Mouse (Mus musculus) spleen, postnatal 36 days (tissue): ENCODE measurements at regions not wholly inside any gene's neighbourhood (a gene's known extent, or its start where the extent isn't known, plus 50 kb on each side); places are given as distances from the start of the nearest gene placed in this dataset.
"Not testable (repeated sequence)": the region's sequence is repeated elsewhere in the genome, so short reads cannot be mapped to it uniquely, and the experiment has no call there.

Source experiments
- DNase-seq, 2 experiments: peaks; one replicate each; pipeline ENCODE4 v3.0.0; 2022; ENCODE audit warnings: low spot score in 2 of 2, mixed read lengths in 1 of 2

DNA sequence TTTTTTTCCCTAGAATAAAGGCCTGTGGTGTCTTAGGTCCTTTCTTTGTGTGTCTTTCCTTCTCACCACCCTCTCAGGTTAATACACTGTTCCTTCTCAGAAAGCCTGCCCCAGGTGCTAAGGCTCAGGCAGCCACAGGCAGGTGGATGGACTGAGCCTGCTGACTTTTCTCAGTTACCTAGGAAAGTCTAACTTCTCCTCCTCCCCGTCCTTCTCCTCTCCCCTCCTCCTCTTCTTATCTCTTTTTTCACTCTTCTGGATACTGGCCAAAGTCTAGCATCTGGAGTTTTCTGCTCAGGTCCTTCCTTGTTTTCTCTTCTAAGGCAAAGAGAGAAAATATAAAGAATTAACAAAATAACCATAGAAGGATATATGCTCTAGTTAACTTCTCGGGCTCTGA is 260.5 kb downstream of the Dad1 start:
- no peak for DNase-seq

DNA sequence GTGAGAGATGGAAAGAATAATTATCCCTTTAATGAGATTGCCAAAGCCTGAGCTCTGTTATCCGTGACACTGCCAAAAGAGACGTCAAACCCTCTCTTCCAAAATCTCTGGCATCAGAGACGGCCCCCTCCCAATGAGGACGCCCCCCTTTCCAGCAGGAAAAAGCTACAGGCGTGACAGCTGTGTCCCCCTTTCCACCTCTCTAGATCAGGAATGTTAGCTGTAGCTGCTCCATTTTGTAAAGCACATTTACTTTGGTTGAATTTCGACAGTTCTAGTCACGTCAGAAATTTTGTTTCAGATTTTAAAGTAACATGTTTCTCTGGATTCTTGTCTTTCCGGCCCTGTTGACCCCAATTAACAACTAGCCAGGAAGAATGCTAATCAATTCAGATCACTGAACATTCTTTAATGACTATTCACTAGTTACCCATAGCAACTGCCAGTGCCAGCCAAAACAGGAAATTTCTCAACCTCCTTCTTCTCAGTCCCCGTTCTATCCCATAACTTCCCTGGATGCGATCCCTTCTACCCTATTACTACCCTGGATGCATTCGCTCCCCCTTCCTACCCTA is 261.1 kb downstream of the Dad1 start:
- no peak for DNase-seq

DNA sequence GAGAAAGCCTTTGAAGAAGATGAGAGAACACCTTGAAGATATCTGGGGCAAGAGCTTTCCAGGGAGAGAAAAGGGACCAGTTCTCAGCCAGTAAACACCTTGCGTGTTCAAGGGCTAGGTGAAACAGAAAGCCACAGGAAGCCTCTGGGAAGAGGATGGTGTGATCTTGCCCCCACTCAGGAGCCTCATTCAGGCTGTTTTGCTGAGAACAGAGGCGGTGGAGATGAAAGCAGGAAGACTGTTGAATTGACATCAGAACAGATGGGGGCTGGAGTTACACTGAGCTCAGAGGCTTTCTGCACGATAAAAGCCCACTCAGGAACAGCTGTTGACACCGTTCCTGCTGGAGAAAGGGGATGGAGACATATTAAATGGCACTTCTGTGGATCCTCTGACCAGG is 262.5 kb downstream of the Dad1 start:
- no peak for DNase-seq

DNA sequence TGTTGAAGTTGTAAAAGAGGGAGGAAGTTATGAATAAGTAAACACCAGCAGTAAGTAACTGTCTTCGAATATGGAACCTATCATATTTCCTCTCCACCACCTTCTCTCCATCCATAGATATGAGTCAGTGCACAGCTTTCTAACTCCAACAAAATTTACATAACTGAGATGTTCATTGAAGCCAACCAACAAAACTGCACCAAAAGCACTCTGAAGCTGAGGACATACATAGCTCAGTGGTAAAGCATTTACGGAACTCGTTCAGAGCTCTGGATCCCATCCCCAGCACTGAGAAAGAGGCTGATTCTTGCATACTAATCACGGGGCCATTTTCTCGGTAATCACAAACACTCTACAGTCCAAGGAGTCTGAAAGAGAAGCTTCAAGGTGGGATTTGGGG is 273.1 kb downstream of the Dad1 start:
- no peak for DNase-seq

DNA sequence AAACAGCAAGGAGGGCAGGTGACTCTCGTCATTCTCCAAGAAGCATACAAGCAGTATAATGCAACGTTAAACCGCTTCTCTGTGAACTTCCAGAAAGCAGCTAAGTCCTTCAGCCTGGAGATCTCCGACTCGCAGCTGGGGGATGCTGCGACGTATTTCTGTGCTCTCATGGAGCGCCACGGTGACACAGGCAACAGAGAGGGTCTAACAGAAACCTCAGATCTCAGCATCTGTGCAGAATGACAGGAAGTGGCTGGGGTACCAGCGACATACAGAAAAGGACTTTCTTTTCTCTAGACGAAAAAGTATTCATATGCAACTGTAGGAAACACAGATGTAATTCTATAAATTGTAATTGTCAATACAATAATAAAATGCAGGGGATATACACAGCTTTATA is 292.5 kb downstream of the Dad1 start:
- DNase-seq, result not testable (repeated sequence)

DNA sequence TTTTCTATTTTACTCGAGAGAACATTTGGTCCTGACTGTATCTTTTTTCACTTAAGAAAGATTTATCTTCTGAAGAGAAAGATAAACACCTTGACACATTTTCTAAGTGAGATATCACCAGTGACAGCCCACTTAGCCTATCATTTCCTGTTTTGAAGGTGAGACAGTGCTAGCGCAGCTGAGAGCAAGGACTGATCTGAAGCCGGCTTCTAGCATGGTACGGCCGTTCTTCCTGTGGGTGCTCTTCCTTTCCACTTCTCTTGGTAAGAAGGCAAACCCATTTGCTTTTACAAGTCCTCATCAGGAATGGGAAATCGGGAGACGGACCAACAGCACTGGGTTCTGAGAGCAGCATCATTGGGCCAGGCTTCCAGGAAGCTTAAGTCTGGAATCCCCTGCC is 293.1 kb downstream of the Dad1 start:
- DNase-seq, result peak in 1 of 2 experiments; percentile 2

GRCm38 (mm10) chr14:53935791-53936231 is 318.1 kb downstream of the Dad1 start:
- DNase-seq, result peak; percentile 73 to 83

DNA sequence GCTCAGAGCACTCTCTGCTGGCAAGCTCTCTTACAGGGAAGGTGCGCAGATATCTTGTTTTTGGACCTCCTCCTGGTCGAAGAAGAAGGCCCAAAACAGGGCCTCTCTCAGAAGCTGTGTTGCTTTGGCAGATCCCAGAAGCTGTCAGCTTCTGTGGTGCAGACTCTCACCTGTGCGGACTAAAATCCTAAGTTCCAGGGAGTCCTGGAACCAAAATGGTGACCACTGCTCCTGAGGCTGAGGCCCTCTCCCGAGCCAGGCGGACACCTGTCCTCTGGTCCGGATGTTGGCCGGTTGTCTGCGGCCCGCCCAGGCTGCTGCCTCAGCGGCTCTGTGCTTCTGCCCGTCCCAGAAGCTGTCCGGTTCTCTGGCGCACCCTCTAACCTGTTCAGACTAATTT is 318.6 kb downstream of the Dad1 start:
- DNase-seq, result peak; percentile 59 to 71

DNA sequence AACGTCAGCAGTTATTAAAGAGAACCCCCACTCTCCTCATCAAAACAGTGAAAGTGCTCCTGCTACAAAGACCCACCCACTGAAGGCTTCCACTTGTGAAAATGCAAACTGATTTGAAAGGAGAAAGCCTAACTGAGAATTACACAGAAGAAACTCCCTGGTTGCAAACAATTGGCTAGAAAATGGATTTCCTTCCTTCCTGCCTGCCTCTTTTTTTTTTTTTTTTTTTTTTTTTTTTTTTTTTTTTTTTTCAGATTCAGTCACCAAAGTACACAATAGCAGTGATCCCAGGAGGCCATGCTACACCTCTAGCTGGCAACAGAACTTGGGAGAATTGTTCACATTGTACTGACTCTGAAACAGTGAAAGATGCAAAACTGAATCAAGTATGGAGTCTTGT is 343.0 kb downstream of the Dad1 start:
- no peak for DNase-seq

DNA sequence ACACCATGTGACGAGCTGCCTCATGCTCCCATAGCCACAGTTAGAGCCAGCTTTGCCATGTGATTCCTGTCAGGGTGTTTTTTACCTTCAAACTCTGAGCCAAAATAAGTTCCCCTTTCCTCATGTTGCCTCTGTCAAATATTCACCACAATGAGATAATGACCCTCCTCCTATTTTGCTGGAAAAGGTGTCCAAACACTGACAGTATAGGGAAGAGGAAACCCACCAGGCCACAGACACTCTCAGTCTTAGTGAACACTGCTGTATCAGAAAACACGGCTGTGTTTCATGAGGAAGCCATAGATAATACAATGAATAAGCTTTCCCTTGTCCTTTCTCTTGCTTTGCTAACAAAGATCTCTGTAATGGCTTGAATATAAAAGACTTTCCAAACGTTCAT is 349.3 kb downstream of the Dad1 start:
- DNase-seq, result peak in 1 of 2 experiments; percentile 3

- DNase-seq, result no peak
These were observed 352.8 kb downstream of the Dad1 start for GRCm38 (mm10) chr14:53901103-53901502.

DNA sequence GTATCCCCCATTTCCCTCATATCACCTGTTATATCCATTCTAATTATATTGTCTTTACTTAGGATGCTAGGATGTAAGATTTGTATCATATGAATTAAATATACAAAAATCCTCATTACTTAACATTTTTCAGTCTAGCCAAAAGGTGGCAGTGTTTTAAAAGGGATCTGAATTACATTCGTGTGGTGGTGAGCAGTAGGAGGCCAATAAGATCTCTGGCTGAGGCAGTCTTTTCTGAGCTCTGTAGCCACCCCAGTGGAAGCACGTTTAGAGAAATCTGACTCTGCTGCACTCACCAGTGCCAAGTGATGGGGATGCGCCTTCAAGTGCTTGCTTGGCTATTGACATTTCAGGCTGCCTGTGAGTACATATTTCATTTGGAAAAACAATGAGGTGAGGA is 372.6 kb downstream of the Dad1 start:
- no peak for DNase-seq

- no peak for DNase-seq
These were observed 377.3 kb downstream of the Dad1 start for GRCm38 (mm10) chr14:53876581-53876980.

DNA sequence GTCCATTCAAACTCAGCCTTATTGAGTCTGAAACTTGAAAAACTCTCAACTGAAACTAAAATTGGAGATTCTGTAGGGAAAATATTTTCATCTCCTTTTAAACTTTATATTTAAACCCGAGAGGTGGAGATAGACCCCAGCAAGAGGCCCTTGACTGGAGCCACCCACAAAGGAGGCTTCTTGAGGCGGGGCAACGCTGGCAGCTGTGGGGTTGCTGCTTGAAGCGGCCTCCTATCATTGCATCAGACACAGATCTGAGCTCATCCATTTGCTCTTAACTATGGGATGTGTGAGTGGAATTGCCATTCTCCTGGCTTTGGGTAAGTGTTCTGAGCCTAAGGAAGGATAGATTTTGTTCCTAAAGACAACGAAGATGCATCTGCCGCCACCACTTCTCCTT is 378.2 kb downstream of the Dad1 start:
- DNase-seq, result no peak

- no peak for DNase-seq
These were observed 406.9 kb downstream of the Dad1 start for GRCm38 (mm10) chr14:53847049-53847448.

DNA sequence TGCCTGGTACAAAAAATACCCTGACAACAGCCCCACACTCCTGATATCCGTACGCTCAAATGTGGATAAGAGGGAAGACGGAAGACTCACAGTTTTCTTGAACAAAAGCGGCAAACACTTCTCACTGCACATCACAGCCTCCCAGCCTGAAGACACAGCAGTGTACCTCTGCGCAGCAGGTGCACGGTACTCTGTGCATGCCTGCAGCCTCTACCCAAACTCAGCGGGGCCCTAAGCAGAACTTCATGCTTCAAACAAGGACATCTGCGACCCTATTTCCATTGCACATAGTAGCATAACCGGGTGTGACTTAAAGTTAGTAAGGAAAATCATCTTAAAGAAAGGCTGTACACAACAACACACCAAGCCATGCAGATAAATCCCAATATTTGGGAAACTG is 408.3 kb downstream of the Dad1 start:
- no peak for DNase-seq

- DNase-seq, result no peak
These were observed 421.4 kb downstream of the Dad1 start for GRCm38 (mm10) chr14:53832553-53832952.

GRCm38 (mm10) chr14:53831651-53832050 is 422.3 kb downstream of the Dad1 start:
- no peak for DNase-seq

GRCm38 (mm10) chr14:53830717-53831116 is 423.2 kb downstream of the Dad1 start:
- DNase-seq, result no peak

- DNase-seq, result no peak
These were observed 427.1 kb downstream of the Dad1 start for GRCm38 (mm10) chr14:53826782-53827181.

GRCm38 (mm10) chr14:53806231-53806630 is 447.7 kb downstream of the Dad1 start:
- DNase-seq, result peak; percentile 28 to 40

DNA sequence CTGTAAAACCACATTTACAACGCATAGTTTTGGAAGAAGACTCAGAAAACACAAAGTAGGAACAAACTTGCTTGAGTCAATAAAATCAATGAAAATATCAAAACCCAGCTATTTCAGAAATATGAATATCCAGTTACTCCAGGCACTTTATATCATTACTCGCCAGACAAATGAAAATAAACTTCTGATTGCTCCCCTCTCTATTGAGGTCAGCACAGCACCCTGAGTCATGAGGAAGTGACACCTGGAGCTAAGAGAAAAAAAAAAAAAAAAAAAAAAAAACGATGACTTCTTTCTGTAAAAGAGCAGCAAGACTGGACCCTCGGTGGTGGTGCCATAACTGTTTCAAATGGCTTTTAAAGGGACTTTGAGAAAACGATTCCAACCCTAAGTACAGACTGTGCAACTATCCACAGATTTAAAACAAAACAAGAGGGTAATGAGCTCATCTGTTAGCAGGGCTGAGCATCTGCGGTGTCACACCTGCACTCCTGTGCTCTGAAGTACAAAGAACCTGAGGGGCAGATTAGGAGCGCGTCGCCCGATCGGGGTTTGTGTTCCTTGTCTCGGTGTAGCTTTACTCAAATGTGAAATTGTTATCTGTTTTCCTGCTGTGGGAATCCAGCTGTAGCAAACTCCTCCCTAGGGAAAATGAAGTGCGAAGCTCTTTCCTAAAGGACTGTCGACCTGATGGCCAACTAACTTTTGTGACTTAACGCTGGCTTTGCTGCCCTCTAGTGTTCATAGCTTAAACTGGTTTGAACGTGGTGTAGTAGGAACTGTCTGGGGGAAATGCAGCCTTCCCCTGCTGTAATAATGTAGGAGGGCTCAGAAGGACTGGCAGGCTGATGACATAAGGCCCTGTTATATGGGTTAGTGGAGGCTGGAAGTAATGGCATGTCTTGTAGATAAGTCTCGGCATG is 449.9 kb downstream of the Dad1 start:
- DNase-seq, result peak; percentile 19 to 38

GRCm38 (mm10) chr14:53802547-53802946 is 451.4 kb downstream of the Dad1 start:
- no peak for DNase-seq
